Mouse (Mus musculus): Measurements from ENCODE around the gene Vmn1r60.
"Not testable (repeated sequence)": the region's sequence is repeated elsewhere in the genome, so short reads cannot be mapped to it uniquely, and the experiment has no call there.

Vmn1r60 gene

GRCm38 (mm10) chr7:5547217-5547616 lies at the start of gene Vmn1r60:
TSS of gene Vmn1r60 (minus strand) at chr7:5547317.
- not testable (repeated sequence) for H3K27me3 ChIP-seq (ENCODE audit: insufficient read depth, low read length); H3K9me3 ChIP-seq (ENCODE audit: low read length); H3K4me1 ChIP-seq (replicated peaks; ENCODE audit: low read depth, low read length); H3K36me3 ChIP-seq (ENCODE audit: insufficient read depth, low read length); H3K4me3 ChIP-seq (replicated peaks; ENCODE audit: low read length)

- H3K4me3 ChIP-seq (replicated peaks; ENCODE audit: low read length); H3K4me1 ChIP-seq (replicated peaks; ENCODE audit: low read depth, low read length); H3K36me3 ChIP-seq (ENCODE audit: insufficient read depth, low read length); H3K27me3 ChIP-seq (ENCODE audit: insufficient read depth, low read length): not testable (repeated sequence)
- H3K9me3 ChIP-seq (ENCODE audit: low read length): peaks cover 34% of the 10 kb centered on the region
These were observed 6.2 kb downstream of the Vmn1r60 start for GRCm38 (mm10) chr7:5540770-5541436.

DNA sequence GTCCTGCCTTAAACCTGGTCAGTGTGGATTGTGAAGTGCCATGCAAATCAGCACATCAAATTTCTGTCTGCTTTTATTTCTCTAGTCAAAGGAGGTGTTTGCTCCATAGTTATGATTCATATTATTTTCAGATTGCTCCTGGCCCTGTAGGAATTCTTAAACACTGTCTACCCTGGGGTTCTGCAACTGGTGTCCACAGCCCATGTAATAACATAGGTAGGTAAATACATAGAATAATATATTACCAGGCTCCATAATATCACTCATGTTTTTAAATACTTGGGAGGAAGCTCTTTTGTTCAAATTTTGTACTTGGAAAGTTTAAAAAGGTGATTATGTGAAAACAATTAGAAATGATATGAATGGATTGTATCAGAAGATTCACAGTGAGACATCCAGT lies 53.3 kb downstream of the Vmn1r60 start, which contains the start of gene Vmn2r28:
Vmn2r28 (minus strand) TSS at position 101 of the 400 bp plus-strand sequence.
- H3K36me3 ChIP-seq (ENCODE audit: insufficient read depth, low read length); H3K4me3 ChIP-seq (replicated peaks; ENCODE audit: low read length); H3K4me1 ChIP-seq (replicated peaks; ENCODE audit: low read depth, low read length); H3K9me3 ChIP-seq (ENCODE audit: low read length); H3K27me3 ChIP-seq (ENCODE audit: insufficient read depth, low read length): not testable (repeated sequence)
